Mouse (Mus musculus): Measurements from ENCODE around the gene Golm1. TPM values are rescaled to one million over a fixed set of nuclear protein-coding genes. Genes with fewer than 3 reads are reported as not detected.

The Golm1 gene
- total RNA-seq, 1 experiment from 2014 or later, result 10.7 TPM

- DNase-seq, result no peak
Measured at GRCm38 (mm10) chr13:59590691-59591090, 84.9 kb downstream of the Golm1 start.

GRCm38 (mm10) chr13:59589672-59590071 lies 85.9 kb downstream of the Golm1 start:
- DNase-seq, result no peak

GRCm38 (mm10) chr13:59587201-59587600 lies 88.4 kb downstream of the Golm1 start:
- DNase-seq, result no peak

GRCm38 (mm10) chr13:59585648-59586005 lies 90.0 kb downstream of the Golm1 start:
- no peak for DNase-seq

DNA sequence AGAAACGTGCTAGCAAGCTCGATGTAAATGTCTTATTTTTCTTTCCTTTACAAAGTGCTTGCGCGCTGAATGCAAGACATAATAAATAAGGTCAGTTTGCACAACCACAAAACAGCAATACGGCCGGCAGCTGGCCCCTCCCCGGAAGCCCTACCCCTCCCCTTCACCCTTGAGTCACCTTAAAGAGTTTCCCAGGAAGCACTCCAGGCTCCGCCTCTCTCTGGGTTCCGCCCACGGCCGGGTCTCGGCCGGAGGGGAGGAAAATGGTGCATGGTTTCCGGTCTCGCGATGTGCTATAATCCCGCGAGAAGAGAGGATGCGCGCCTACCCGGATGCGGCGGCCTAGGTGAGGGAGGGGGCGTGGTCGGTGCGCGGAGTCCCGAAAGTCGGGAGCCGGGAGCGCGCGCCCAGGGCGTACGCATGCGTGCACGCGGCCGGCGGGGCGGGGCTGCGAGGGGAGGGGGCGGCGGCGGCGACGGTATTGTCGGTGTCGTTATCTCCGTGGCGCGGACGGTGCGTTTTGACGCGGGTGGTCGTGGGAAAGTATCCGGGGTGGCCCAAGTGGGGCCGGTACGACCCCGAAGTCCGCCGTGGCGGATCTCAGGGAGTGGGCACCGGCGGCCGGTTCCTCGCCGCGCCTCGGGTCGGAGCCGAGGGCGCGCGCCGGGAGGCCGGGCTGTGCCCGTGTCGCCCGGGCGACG lies 90.5 kb downstream of the Golm1 start, which contains the start of the genes Agtpbp1 and Naa35:
Gene Agtpbp1 (minus strand): TSS at position 281 of the 701 bp plus-strand sequence.
Gene Naa35 (plus strand): TSS at position 313 of the 701 bp plus-strand sequence.
- peak; percentile 100 for DNase-seq

Other genes starting within 250 kb of the Golm1 start
- gene Agtpbp1, start 90.6 kb downstream of the Golm1 start, total RNA-seq (2021), result 29.6 and 32.2 TPM in 2 replicates
- gene Naa35, start 90.6 kb downstream of the Golm1 start, total RNA-seq (2021), result 58.4 and 60.0 TPM in 2 replicates
- gene 4921517D22Rik, start 18.3 kb upstream of the Golm1 start, total RNA-seq (2021), result not detected in 2 replicates
- gene Spata31d1a, start 34.5 kb upstream of the Golm1 start, total RNA-seq (2021), result not detected in 2 replicates
- not detected in 2 replicates for gene Spata31d1b, start 36.5 kb upstream of the Golm1 start, total RNA-seq (2021)
- not detected in 2 replicates for gene Spata31d1d, start 55.9 kb upstream of the Golm1 start, total RNA-seq (2021)
- not detected in 2 replicates for gene 1700014D04Rik, start 70.9 kb upstream of the Golm1 start, total RNA-seq (2021)
- gene Isca1, start 94.0 kb upstream of the Golm1 start, total RNA-seq (2021), result 136 and 140 TPM in 2 replicates
- not detected in 2 replicates for gene Gm49354, start 106.4 kb upstream of the Golm1 start, total RNA-seq (2021)
- 67.8 and 79.4 TPM in 2 replicates for gene Tut7, start 147.3 kb upstream of the Golm1 start, total RNA-seq (2021)